Mouse (Mus musculus): ENCODE results near the gene Utf1. TPM values are rescaled to one million over a fixed set of nuclear protein-coding genes. Genes with fewer than 3 reads are reported as not detected.
A peak's percentile ranks its signal among the peaks of the same experiment; 100 is the strongest.

Gene Utf1
- polyA plus RNA-seq, 1 experiment: 244 TPM

DNA sequence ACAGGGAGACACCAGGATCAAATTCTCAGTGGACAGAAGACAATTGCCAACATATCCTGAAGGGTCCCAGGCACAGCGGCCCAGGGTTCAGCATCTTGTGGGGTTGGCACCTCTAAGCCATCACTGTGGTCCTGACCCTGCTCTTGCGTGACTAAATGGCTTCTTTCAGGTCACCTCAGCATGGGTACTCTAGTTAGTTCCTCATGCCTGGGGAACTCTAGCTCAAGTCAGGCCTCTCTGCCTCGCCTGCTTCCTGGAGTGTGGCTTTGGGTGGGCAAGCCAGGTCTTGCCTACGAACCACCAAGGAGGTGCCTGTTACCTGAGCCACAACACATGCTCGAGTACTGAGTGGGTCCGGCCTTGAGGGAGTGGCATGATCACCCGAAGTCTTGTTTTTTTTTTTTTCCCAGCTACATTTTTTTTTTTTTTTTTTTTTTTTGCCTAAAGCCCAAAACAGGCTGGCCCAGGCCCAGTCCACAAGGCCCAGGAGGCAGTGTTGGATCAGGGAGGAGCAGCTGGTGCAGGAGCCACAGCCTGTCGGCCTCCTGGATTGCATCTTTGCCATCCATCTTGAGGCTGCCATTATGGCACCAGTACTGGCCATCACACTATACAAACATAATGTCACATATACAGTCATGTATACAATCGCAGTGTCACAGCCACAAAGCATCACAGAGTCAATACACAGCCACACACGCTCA is 26.8 kb downstream of the Utf1 start:
- Histone ChIP-seq H3K9me3 (replicated peaks; ENCODE audit: control insufficient read depth, insufficient read depth, low read length, poor library complexity, severe bottlenecking) (no peaks in the 10 kb centered on the region), H3K4me3 (ENCODE audit: low read depth, low read length) (no peak overlapping the region), H3K36me3 (ENCODE audit: control insufficient read depth, insufficient read depth, low read length, poor library complexity, severe bottlenecking) (no peaks in the 10 kb centered on the region), H3K4me1 (ENCODE audit: control insufficient read depth, insufficient read depth, low read length) (peaks cover 12% of the 10 kb centered on the region), H3K27me3 (ENCODE audit: control insufficient read depth, insufficient read depth, low read length, poor library complexity, severe bottlenecking) (no peaks in the 10 kb centered on the region), H3K27ac (ENCODE audit: insufficient read depth, low read length) (peak overlapping the region; percentile 12; the same call in 1 of the 2 replicates), H3K9ac (ENCODE audit: low read depth, poor library complexity, severe bottlenecking) (no peak overlapping the region)
- TF ChIP-seq EP300 (IDR thresholded peaks at IDR 0.05; ENCODE audit: insufficient read depth, low read depth, low read length) (no peak), CTCF (IDR thresholded peaks at IDR 0.05; ENCODE audit: low read depth, low read length) (no peak), POLR2A (IDR thresholded peaks at IDR 0.05; ENCODE audit: insufficient read depth, low read length) (no peak)

DNA sequence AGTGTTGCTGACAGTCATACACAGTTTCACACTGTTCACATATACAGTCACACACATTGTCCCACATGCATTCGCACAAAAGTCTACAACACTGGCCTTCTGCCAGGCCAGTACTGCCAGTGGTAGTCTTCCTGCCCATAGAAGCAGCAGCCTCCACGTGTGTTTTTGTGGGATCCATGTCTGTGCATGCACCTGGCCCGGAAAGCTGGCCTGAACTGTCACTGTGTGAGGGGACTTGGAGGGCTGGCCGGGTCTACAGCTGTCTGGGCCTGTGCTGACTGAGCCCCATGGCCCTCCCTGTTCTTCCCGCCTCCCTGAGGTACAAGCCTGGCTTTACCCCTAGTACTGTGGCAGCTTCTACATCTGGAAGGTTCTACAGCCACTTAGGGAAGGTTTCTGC is 27.4 kb downstream of the Utf1 start:
- no peak overlapping the region for H3K27ac ChIP-seq (ENCODE audit: insufficient read depth, low read length)
- H3K4me1 ChIP-seq (ENCODE audit: control insufficient read depth, insufficient read depth, low read length): peaks cover 15% of the 10 kb centered on the region
- no peaks in the 10 kb centered on the region for H3K9me3 ChIP-seq (replicated peaks; ENCODE audit: control insufficient read depth, insufficient read depth, low read length, poor library complexity, severe bottlenecking)
- no peak overlapping the region for H3K9ac ChIP-seq (ENCODE audit: low read depth, poor library complexity, severe bottlenecking)
- H3K27me3 ChIP-seq (ENCODE audit: control insufficient read depth, insufficient read depth, low read length, poor library complexity, severe bottlenecking): no peaks in the 10 kb centered on the region
- no peak overlapping the region for H3K4me3 ChIP-seq (ENCODE audit: low read depth, low read length)
- no peak for TF ChIP-seq EP300 (IDR thresholded peaks at IDR 0.05; ENCODE audit: insufficient read depth, low read depth, low read length)
- TF ChIP-seq CTCF (IDR thresholded peaks at IDR 0.05; ENCODE audit: low read depth, low read length): no peak
- no peaks in the 10 kb centered on the region for H3K36me3 ChIP-seq (ENCODE audit: control insufficient read depth, insufficient read depth, low read length, poor library complexity, severe bottlenecking)

DNA sequence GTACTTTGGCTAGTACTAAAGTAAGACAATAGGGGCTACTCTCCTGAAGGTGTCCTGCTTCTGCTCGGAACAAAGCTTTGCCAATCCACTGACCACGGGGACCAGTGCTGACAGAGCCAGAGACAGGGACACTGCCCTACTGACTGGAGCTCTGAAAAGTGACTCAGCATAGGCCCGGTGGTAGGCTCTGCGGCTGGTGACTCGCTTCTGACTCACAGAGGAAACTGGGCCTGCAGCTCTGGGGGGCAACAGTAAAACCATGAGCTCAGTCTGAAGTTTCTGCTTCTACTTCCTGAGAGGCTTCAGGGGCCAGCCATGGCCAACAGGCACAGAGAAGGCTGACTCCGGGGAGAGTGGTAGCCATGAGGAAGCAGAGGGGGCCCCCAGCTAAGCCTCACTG is 27.8 kb downstream of the Utf1 start:
- Histone ChIP-seq H3K9ac (ENCODE audit: low read depth, poor library complexity, severe bottlenecking) (no peak overlapping the region), H3K4me1 (ENCODE audit: control insufficient read depth, insufficient read depth, low read length) (peaks cover 19% of the 10 kb centered on the region), H3K36me3 (ENCODE audit: control insufficient read depth, insufficient read depth, low read length, poor library complexity, severe bottlenecking) (no peaks in the 10 kb centered on the region), H3K27me3 (ENCODE audit: control insufficient read depth, insufficient read depth, low read length, poor library complexity, severe bottlenecking) (no peaks in the 10 kb centered on the region), H3K9me3 (replicated peaks; ENCODE audit: control insufficient read depth, insufficient read depth, low read length, poor library complexity, severe bottlenecking) (no peaks in the 10 kb centered on the region), H3K27ac (ENCODE audit: insufficient read depth, low read length) (no peak overlapping the region), H3K4me3 (ENCODE audit: low read depth, low read length) (no peak overlapping the region)
- TF ChIP-seq EP300 (IDR thresholded peaks at IDR 0.05; ENCODE audit: insufficient read depth, low read depth, low read length): no peak
- TF ChIP-seq CTCF (IDR thresholded peaks at IDR 0.05; ENCODE audit: low read depth, low read length): no peak
- TF ChIP-seq POLR2A (IDR thresholded peaks at IDR 0.05; ENCODE audit: insufficient read depth, low read length): no peak

DNA sequence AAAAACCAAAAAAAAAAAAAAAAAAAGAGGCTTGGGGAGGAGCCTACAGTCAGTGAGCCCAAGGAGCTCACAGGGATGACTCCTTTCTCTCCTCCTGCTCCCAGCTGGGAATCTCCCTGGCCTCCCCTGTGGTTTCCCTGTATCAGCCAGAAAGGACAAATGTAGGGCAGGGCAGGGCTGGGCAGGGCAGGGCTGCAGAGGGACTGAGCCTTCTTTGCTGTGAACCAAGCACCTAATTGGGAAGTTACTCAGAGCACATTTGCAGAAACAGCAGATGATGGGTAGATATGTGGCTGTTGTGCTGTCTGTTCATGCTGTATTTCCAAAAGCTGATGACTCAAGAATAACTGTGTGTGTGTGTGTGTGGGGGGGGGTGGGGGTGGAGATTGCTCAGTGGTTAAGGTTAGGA is 29.3 kb downstream of the Utf1 start:
- TF ChIP-seq CTCF (IDR thresholded peaks at IDR 0.05; ENCODE audit: low read depth, low read length): no peak
- 0 out of 2 replicates have a peak, but pooled peaks have one; percentile 43 for TF ChIP-seq EP300 (IDR thresholded peaks at IDR 0.05; ENCODE audit: insufficient read depth, low read depth, low read length)
- no peak for TF ChIP-seq POLR2A (IDR thresholded peaks at IDR 0.05; ENCODE audit: insufficient read depth, low read length)
- no peaks in the 10 kb centered on the region for H3K36me3 ChIP-seq (ENCODE audit: control insufficient read depth, insufficient read depth, low read length, poor library complexity, severe bottlenecking)
- no peaks in the 10 kb centered on the region for H3K9me3 ChIP-seq (replicated peaks; ENCODE audit: control insufficient read depth, insufficient read depth, low read length, poor library complexity, severe bottlenecking)
- peaks cover 20% of the 10 kb centered on the region for H3K4me1 ChIP-seq (ENCODE audit: control insufficient read depth, insufficient read depth, low read length)
- no peaks in the 10 kb centered on the region for H3K27me3 ChIP-seq (ENCODE audit: control insufficient read depth, insufficient read depth, low read length, poor library complexity, severe bottlenecking)
- H3K27ac ChIP-seq (ENCODE audit: insufficient read depth, low read length): no peak overlapping the region
- H3K4me3 ChIP-seq (ENCODE audit: low read depth, low read length): no peak overlapping the region
- no peak overlapping the region for H3K9ac ChIP-seq (ENCODE audit: low read depth, poor library complexity, severe bottlenecking)

DNA sequence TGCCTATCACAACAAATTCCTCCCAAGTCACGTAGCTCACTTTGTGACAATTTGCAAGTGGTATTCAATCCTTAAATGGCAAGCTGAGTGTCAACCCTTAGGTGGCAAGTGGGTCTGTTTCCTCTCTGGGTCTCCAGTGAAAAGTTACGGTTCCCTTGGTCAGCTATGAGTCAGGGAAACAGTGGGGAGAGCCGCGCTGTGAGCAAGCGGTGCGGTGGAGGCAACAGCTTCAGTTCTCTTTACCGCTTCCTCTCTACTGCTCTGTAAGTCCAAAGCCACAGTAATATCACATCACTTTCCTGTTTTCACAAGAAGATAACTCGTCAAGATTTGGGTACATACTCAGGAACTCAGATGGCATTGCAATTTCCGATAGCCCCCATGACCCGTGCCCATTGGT is 30.7 kb downstream of the Utf1 start:
- TF ChIP-seq POLR2A (IDR thresholded peaks at IDR 0.05; ENCODE audit: insufficient read depth, low read length) (no peak), EP300 (IDR thresholded peaks at IDR 0.05; ENCODE audit: insufficient read depth, low read depth, low read length) (no peak), CTCF (IDR thresholded peaks at IDR 0.05; ENCODE audit: low read depth, low read length) (no peak)

DNA sequence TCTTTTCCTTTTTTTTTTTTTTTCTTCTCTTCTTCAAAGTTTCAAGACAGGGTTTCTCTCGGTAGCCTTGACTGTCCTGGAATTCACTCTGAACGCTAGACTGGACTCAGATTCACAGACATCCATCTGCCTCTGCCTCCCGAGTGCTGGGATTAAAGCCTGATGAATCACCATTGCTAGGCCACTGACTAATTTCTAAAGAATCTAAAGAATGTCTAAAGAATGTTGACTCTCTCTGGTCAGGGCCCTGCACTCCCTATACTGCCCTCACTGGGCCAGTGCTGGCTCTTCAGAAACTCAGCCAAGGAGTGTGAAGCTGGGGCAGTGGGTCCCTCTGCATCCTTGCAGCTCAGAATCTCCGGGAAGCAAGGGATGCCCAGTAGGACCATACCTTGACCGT is 31.9 kb downstream of the Utf1 start:
- Histone ChIP-seq H3K9me3 (replicated peaks; ENCODE audit: control insufficient read depth, insufficient read depth, low read length, poor library complexity, severe bottlenecking) (no peaks in the 10 kb centered on the region), H3K36me3 (ENCODE audit: control insufficient read depth, insufficient read depth, low read length, poor library complexity, severe bottlenecking) (no peaks in the 10 kb centered on the region), H3K9ac (ENCODE audit: low read depth, poor library complexity, severe bottlenecking) (no peak overlapping the region), H3K4me3 (ENCODE audit: low read depth, low read length) (no peak overlapping the region), H3K27ac (ENCODE audit: insufficient read depth, low read length) (peak overlapping the region; percentile 67), H3K27me3 (ENCODE audit: control insufficient read depth, insufficient read depth, low read length, poor library complexity, severe bottlenecking) (no peaks in the 10 kb centered on the region), H3K4me1 (ENCODE audit: control insufficient read depth, insufficient read depth, low read length) (peaks cover 21% of the 10 kb centered on the region)
- TF ChIP-seq CTCF (IDR thresholded peaks at IDR 0.05; ENCODE audit: low read depth, low read length) (peak; percentile 0), POLR2A (IDR thresholded peaks at IDR 0.05; ENCODE audit: insufficient read depth, low read length) (no peak), EP300 (IDR thresholded peaks at IDR 0.05; ENCODE audit: insufficient read depth, low read depth, low read length) (0 out of 2 replicates have a peak, but pooled peaks have one; percentile 47)

More for the DNA sequence above, 30.7 kb downstream of the Utf1 start:
- Histone ChIP-seq H3K27me3 (ENCODE audit: control insufficient read depth, insufficient read depth, low read length, poor library complexity, severe bottlenecking) (no peaks in the 10 kb centered on the region), H3K36me3 (ENCODE audit: control insufficient read depth, insufficient read depth, low read length, poor library complexity, severe bottlenecking) (no peaks in the 10 kb centered on the region), H3K9me3 (replicated peaks; ENCODE audit: control insufficient read depth, insufficient read depth, low read length, poor library complexity, severe bottlenecking) (no peaks in the 10 kb centered on the region), H3K4me1 (ENCODE audit: control insufficient read depth, insufficient read depth, low read length) (peaks cover 21% of the 10 kb centered on the region), H3K4me3 (ENCODE audit: low read depth, low read length) (no peak overlapping the region), H3K27ac (ENCODE audit: insufficient read depth, low read length) (peak overlapping the region; percentile 3), H3K9ac (ENCODE audit: low read depth, poor library complexity, severe bottlenecking) (no peak overlapping the region)
